Mouse (Mus musculus): Measurements from ENCODE around the gene Rhox12. TPM values are rescaled to one million over a fixed set of nuclear protein-coding genes. Genes with fewer than 3 reads are reported as not detected.

Gene Rhox12
- not detected for polyA plus RNA-seq (2014; fragmentation: Illumina TruSeq; extraction: RNeasy Lipid Tissue Mini Kit (QIAGEN cat#74804); ENCODE audit: low read depth, low replicate concordance)

DNA sequence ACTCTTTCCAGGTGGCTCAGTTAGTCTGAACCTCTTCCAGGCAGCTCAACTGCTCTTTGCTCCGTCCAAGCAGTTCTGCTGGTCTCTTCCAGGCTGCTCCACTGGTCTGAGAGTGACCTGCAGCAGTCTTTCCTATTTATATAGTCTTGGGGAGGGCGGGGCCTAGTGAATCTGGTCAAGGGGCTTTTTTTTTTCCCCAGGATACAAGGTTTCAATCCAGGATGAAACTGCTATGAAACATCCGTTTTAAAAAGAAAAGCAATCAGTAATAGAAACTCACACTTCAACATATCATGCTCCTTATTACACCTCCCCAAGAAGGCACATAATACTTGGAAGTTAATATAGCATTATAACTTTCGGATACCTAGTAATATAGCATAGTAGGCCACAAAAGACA lies at the start of gene Rhox12:
TSS of gene Rhox12 (minus strand) at position 101 of the 400 bp plus-strand sequence.

DNA sequence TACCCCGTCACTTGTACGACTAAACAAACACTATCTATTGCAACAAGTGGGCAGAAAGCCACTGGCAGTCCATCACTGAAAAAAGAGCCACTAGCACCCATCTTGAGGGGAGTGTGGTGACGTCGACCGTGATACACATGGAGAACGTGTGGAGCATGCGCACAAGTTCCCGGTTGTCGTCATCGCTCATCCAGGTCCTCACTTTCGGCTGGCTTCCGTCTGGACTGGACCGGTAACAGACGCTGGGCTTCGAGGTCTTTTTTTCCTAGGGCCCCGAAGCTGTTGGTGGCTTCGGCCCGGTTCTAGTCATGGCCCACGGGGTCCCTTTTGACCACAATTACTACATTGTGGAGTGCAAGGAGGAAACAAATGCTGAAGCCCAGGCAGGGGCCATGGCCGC lies 10.3 kb upstream of the Rhox12 start, which contains the start of gene Rhox13:
TSS of gene Rhox13 (plus strand) at position 238 of the 400 bp plus-strand sequence.

DNA sequence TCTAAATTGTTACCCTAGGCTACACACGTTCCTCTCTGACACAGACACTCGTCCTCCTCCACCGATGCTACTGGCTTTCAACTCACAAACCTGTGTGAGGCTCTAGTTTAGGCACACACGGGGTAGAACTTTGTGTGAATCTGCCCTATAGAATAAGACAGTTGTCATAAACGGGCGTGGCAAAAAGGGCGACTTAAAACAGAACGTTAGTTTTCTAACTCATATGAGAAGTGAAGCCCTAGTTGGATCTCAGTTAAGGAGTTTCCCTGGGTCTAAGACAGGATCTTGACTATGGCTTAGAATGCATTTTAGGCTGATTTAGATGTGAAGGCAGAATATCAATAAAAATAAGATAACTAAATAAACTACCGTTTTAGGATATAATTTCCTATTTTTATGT lies 25.7 kb downstream of the Rhox12 start, which contains the start of gene Rhox11:
TSS of gene Rhox11 (minus strand) at position 101 of the 400 bp plus-strand sequence.

DNA sequence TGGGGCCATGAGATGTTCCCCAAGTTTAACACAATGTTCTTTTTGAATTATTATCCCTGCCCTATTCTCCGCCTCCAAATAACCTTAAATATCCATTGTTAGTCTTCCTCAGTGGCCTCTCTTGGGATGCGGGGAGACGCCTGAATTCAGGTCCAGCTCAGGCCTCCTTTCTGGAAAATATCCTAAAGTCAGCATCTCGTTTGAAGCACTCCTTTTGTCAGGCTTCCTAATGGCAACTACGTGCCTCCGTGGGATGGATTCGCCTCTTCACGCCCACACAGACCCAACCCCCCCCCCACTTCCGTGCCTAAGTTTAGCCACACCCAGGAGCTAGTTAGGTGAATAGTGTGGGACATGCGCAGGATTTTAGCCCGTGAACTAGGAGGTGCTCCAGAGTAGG lies 44.5 kb downstream of the Rhox12 start, which contains the start of gene Rhox10:
TSS of gene Rhox10 (plus strand) at position 301 of the 400 bp plus-strand sequence.

Other genes with a start within 250 kb of the Rhox12 start
- gene Rhox8, start 232.0 kb downstream of the Rhox12 start, polyA plus RNA-seq (2014; fragmentation: Illumina TruSeq; extraction: RNeasy Lipid Tissue Mini Kit (QIAGEN cat#74804); ENCODE audit: low read depth, low replicate concordance), result not detected
- not detected for gene Rhox7b, start 213.7 kb downstream of the Rhox12 start, polyA plus RNA-seq (2014; fragmentation: Illumina TruSeq; extraction: RNeasy Lipid Tissue Mini Kit (QIAGEN cat#74804); ENCODE audit: low read depth, low replicate concordance)
- not detected for gene Rhox9, start 209.1 kb downstream of the Rhox12 start, polyA plus RNA-seq (2014; fragmentation: Illumina TruSeq; extraction: RNeasy Lipid Tissue Mini Kit (QIAGEN cat#74804); ENCODE audit: low read depth, low replicate concordance)
- not detected for gene Btg1-ps1, start 92.1 kb downstream of the Rhox12 start, polyA plus RNA-seq (2014; fragmentation: Illumina TruSeq; extraction: RNeasy Lipid Tissue Mini Kit (QIAGEN cat#74804); ENCODE audit: low read depth, low replicate concordance)
- not detected for gene Btg1-ps2, start 67.8 kb downstream of the Rhox12 start, polyA plus RNA-seq (2014; fragmentation: Illumina TruSeq; extraction: RNeasy Lipid Tissue Mini Kit (QIAGEN cat#74804); ENCODE audit: low read depth, low replicate concordance)
- not detected for gene Rhox10, start 44.4 kb downstream of the Rhox12 start, polyA plus RNA-seq (2014; fragmentation: Illumina TruSeq; extraction: RNeasy Lipid Tissue Mini Kit (QIAGEN cat#74804); ENCODE audit: low read depth, low replicate concordance)
- gene Rhox11, start 25.8 kb downstream of the Rhox12 start, polyA plus RNA-seq (2014; fragmentation: Illumina TruSeq; extraction: RNeasy Lipid Tissue Mini Kit (QIAGEN cat#74804); ENCODE audit: low read depth, low replicate concordance), result not detected
- not detected for gene Rhox13, start 10.3 kb upstream of the Rhox12 start, polyA plus RNA-seq (2014; fragmentation: Illumina TruSeq; extraction: RNeasy Lipid Tissue Mini Kit (QIAGEN cat#74804); ENCODE audit: low read depth, low replicate concordance)
- 109 TPM for gene Zbtb33, start 78.9 kb upstream of the Rhox12 start, polyA plus RNA-seq (2014; fragmentation: Illumina TruSeq; extraction: RNeasy Lipid Tissue Mini Kit (QIAGEN cat#74804); ENCODE audit: low read depth, low replicate concordance)
- gene Tmem255a, start 141.5 kb upstream of the Rhox12 start, polyA plus RNA-seq (2014; fragmentation: Illumina TruSeq; extraction: RNeasy Lipid Tissue Mini Kit (QIAGEN cat#74804); ENCODE audit: low read depth, low replicate concordance), result 90.0 TPM
- gene Atp1b4, start 205.3 kb upstream of the Rhox12 start, polyA plus RNA-seq (2014; fragmentation: Illumina TruSeq; extraction: RNeasy Lipid Tissue Mini Kit (QIAGEN cat#74804); ENCODE audit: low read depth, low replicate concordance), result not detected

Measured in adrenal gland, adult 10 weeks (tissue).